Mouse (Mus musculus): ENCODE measurements around the gene Raly. TPM values are rescaled to one million over a fixed set of nuclear protein-coding genes. Genes with fewer than 3 reads are reported as not detected.
"Not testable (repeated sequence)": the region's sequence is repeated elsewhere in the genome, so short reads cannot be mapped to it uniquely, and the experiment has no call there.

Gene Raly
- polyA plus RNA-seq, 2 experiments: 65.0 to 385 TPM

DNA sequence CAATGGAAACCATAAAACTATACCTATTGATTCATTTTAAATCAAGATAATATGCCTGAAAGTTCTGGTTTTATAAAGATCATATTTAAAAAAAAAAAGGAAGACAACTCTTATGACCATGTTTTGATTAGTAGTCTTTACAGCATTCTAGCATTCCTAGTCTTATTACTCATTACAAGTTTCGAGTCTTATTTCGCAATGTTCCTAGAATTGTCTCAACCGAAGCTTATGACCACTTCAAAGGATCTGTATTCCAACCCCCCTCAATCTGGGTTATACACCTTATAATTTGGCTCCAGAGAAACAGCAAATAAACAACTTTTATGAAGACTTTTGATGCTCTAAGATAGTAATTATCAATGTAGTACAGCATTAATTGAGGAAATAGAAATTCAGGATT is 111.2 kb downstream of the Raly start:
- no peaks in the 10 kb centered on the region for H3K9me3 ChIP-seq (ENCODE audit: control insufficient read depth, low read length)
- H3K27me3 ChIP-seq (ENCODE audit: control insufficient read depth, insufficient read depth, low read length): no peaks in the 10 kb centered on the region
- 71% methylated on average over 3 of the region's 3 CpGs for WGBS
- no peak for DNase-seq (ENCODE audit: low spot score)
- H3K4me3 ChIP-seq (replicated peaks; ENCODE audit: low read length): no peak overlapping the region
- H3K4me2 ChIP-seq (replicated peaks; ENCODE audit: low read depth, low read length, severe bottlenecking): no peak overlapping the region
- ATAC-seq (ENCODE audit: low FRiP score, low read depth): no peak
- TF ChIP-seq POLR2A (IDR thresholded peaks at IDR 0.05; ENCODE audit: borderline replicate concordance, extremely low read depth, insufficient read depth, insufficient read length): no peak
- no peak overlapping the region for H3K27ac ChIP-seq (replicated peaks; ENCODE audit: low read depth, low read length)
- H3K4me1 ChIP-seq (ENCODE audit: control insufficient read depth, insufficient read depth, low read length): no peaks in the 10 kb centered on the region
- no peaks in the 10 kb centered on the region for H3K36me3 ChIP-seq (ENCODE audit: control insufficient read depth, insufficient read depth, low read length)
- no peak overlapping the region for H3K9ac ChIP-seq (ENCODE audit: low read depth, low read length, severe bottlenecking)

DNA sequence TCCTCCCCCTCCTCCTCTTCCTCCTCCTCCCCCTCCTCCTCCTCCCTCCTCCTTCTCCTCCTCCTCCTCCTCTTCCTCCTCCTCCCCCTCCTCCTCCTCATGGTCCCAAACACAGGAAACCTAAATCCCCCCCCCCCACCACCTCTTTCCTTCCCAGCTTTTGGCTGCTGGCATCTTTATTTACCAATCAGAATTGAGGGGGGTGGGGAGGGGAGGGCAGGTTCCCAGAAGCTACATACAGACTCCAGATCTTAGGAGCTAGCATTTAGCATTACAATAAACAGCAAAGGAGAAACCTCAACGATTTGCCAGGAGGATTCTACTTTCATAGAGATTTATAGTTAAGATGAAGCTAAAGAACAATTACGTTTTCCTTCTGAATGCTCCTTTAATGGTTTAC is 114.9 kb downstream of the Raly start:
- H3K4me3 ChIP-seq (replicated peaks; ENCODE audit: low read length): no peak overlapping the region
- ATAC-seq (ENCODE audit: low FRiP score, low read depth): no peak
- WGBS: 56% methylated on average over 2 of the region's 2 CpGs

DNA sequence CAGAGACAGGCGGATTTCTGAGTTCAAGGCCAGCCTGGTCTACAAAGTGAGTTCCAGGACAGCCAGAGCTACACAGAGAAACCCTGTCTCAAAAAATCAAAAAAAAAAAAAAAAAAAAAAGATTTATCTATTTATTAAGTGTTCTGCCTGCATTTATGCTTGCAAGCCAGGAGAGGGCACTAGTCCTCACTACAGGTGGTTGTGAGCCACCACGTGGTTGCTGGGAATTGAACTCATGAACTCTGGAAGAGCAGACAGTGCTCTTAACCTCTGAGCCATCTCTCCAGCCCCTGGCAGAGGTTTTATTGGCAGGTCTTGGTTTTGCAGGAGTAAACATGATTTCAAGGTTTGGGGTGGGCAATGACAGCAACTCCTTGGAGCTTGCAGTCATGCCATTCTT is 117.3 kb downstream of the Raly start:
- H3K27me3 ChIP-seq (ENCODE audit: control insufficient read depth, insufficient read depth, low read length); DNase-seq (ENCODE audit: low spot score); H3K4me3 ChIP-seq (replicated peaks; ENCODE audit: low read length); H3K36me3 ChIP-seq (ENCODE audit: control insufficient read depth, insufficient read depth, low read length); H3K9ac ChIP-seq (ENCODE audit: low read depth, low read length, severe bottlenecking); ATAC-seq (ENCODE audit: low FRiP score, low read depth); H3K27ac ChIP-seq (replicated peaks; ENCODE audit: low read depth, low read length); H3K9me3 ChIP-seq (ENCODE audit: control insufficient read depth, low read length); H3K4me1 ChIP-seq (ENCODE audit: control insufficient read depth, insufficient read depth, low read length); H3K4me2 ChIP-seq (replicated peaks; ENCODE audit: low read depth, low read length, severe bottlenecking): not testable (repeated sequence)
- 61% methylated on average over 2 of the region's 2 CpGs for WGBS

More for the DNA sequence above, 114.9 kb downstream of the Raly start:
- no peak for TF ChIP-seq POLR2A (IDR thresholded peaks at IDR 0.05; ENCODE audit: borderline replicate concordance, extremely low read depth, insufficient read depth, insufficient read length)
- Histone ChIP-seq H3K36me3 (ENCODE audit: control insufficient read depth, insufficient read depth, low read length) (no peaks in the 10 kb centered on the region), H3K27ac (replicated peaks; ENCODE audit: low read depth, low read length) (no peak overlapping the region), H3K27me3 (ENCODE audit: control insufficient read depth, insufficient read depth, low read length) (no peaks in the 10 kb centered on the region), H3K9me3 (ENCODE audit: control insufficient read depth, low read length) (no peaks in the 10 kb centered on the region), H3K4me1 (ENCODE audit: control insufficient read depth, insufficient read depth, low read length) (no peaks in the 10 kb centered on the region), H3K9ac (ENCODE audit: low read depth, low read length, severe bottlenecking) (no peak overlapping the region), H3K4me2 (replicated peaks; ENCODE audit: low read depth, low read length, severe bottlenecking) (no peak overlapping the region)
- no peak for DNase-seq (ENCODE audit: low spot score)

DNA sequence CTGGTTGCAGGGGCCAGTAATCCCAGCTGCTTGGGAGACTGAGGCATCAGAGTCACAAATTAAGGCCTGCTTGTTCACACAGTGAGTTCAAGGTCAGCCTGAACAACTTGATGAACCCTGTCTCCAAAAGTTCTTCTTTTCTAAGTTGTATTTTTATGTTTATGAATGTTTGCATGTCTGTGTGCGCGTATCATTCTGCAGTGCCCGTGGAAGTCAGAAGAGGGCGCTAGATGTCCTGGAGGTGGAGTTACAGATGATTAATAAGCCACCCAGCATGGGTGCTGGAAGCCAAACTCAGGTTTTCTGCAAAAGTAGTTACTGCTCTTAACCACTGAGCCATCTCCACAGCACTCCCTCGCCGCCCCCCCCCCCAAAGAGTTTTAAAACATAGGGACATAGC is 118.9 kb downstream of the Raly start:
- 79% methylated on average over 6 of the region's 6 CpGs for WGBS

GRCm38 (mm10) chr2:154915922-154916541 is 125.1 kb downstream of the Raly start:
- H3K9me3 ChIP-seq (ENCODE audit: control insufficient read depth, low read length): no peaks in the 10 kb centered on the region
- ATAC-seq (ENCODE audit: low FRiP score, low read depth) (no peak; the same call in 1 of the 2 replicates), DNase-seq (ENCODE audit: low spot score) (peak; percentile 51)
- H3K36me3 ChIP-seq (ENCODE audit: control insufficient read depth, insufficient read depth, low read length): no peaks in the 10 kb centered on the region
- WGBS: 24% methylated on average over 12 of the region's 12 CpGs
- H3K27ac ChIP-seq (replicated peaks; ENCODE audit: low read depth, low read length): no peak overlapping the region
- H3K9ac ChIP-seq (ENCODE audit: low read depth, low read length, severe bottlenecking): no peak overlapping the region
- H3K4me2 ChIP-seq (replicated peaks; ENCODE audit: low read depth, low read length, severe bottlenecking): no peak overlapping the region
- H3K27me3 ChIP-seq (ENCODE audit: control insufficient read depth, insufficient read depth, low read length): no peaks in the 10 kb centered on the region
- no peaks in the 10 kb centered on the region for H3K4me1 ChIP-seq (ENCODE audit: control insufficient read depth, insufficient read depth, low read length)
- no peak overlapping the region for H3K4me3 ChIP-seq (replicated peaks; ENCODE audit: low read length)
- no peak for TF ChIP-seq POLR2A (IDR thresholded peaks at IDR 0.05; ENCODE audit: borderline replicate concordance, extremely low read depth, insufficient read depth, insufficient read length)

More for the DNA sequence above, 118.9 kb downstream of the Raly start:
- Histone ChIP-seq H3K4me3 (replicated peaks; ENCODE audit: low read length) (no peak overlapping the region), H3K9me3 (ENCODE audit: control insufficient read depth, low read length) (no peaks in the 10 kb centered on the region), H3K27ac (replicated peaks; ENCODE audit: low read depth, low read length) (no peak overlapping the region), H3K27me3 (ENCODE audit: control insufficient read depth, insufficient read depth, low read length) (no peaks in the 10 kb centered on the region), H3K9ac (ENCODE audit: low read depth, low read length, severe bottlenecking) (no peak overlapping the region), H3K36me3 (ENCODE audit: control insufficient read depth, insufficient read depth, low read length) (no peaks in the 10 kb centered on the region), H3K4me1 (ENCODE audit: control insufficient read depth, insufficient read depth, low read length) (no peaks in the 10 kb centered on the region), H3K4me2 (replicated peaks; ENCODE audit: low read depth, low read length, severe bottlenecking) (no peak overlapping the region)
- ATAC-seq (ENCODE audit: low FRiP score, low read depth): no peak
- no peak for DNase-seq (ENCODE audit: low spot score)
- TF ChIP-seq POLR2A (IDR thresholded peaks at IDR 0.05; ENCODE audit: borderline replicate concordance, extremely low read depth, insufficient read depth, insufficient read length): no peak

DNA sequence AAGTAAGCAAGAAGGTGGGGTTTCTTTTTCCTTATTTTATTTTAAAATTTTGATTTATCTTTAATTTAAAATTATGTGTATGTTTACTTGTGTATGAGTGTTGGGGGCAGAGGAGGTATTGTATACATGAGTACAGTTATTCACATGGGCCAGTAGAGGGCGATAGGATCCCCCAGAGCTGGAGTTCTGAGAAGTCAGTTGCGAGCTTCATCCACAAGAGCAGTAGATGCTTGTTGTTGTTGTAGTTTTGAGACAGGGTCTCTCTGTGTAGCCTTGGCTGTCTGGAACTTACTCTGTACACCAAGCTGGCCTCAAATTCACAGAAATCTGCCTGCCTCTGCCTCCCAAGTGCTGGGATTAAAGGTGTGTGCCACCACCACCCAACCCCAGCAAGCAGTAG is 125.7 kb downstream of the Raly start:
- Histone ChIP-seq H3K27me3 (ENCODE audit: control insufficient read depth, insufficient read depth, low read length) (no peaks in the 10 kb centered on the region), H3K4me2 (replicated peaks; ENCODE audit: low read depth, low read length, severe bottlenecking) (no peak overlapping the region), H3K4me3 (replicated peaks; ENCODE audit: low read length) (no peak overlapping the region), H3K4me1 (ENCODE audit: control insufficient read depth, insufficient read depth, low read length) (no peaks in the 10 kb centered on the region), H3K27ac (replicated peaks; ENCODE audit: low read depth, low read length) (no peak overlapping the region), H3K9me3 (ENCODE audit: control insufficient read depth, low read length) (no peaks in the 10 kb centered on the region), H3K9ac (ENCODE audit: low read depth, low read length, severe bottlenecking) (no peak overlapping the region), H3K36me3 (ENCODE audit: control insufficient read depth, insufficient read depth, low read length) (no peaks in the 10 kb centered on the region)
- WGBS: 14% methylated on average over 2 of the region's 2 CpGs
- TF ChIP-seq POLR2A (IDR thresholded peaks at IDR 0.05; ENCODE audit: borderline replicate concordance, extremely low read depth, insufficient read depth, insufficient read length): no peak
- ATAC-seq (ENCODE audit: low FRiP score, low read depth): no peak; the same call in 1 of the 2 replicates
- DNase-seq (ENCODE audit: low spot score): peak; percentile 24

Other genes with a start within 250 kb of the Raly start
- 0.48 and 0.59 TPM in 2 replicates for gene 1700003F12Rik, start 244.0 kb upstream of the Raly start, polyA plus RNA-seq (2012; rRNA removed)
- 0.91 and 1.4 TPM in 2 replicates for gene 1700003F12Rik, start 244.0 kb upstream of the Raly start, polyA plus RNA-seq (2014; fragmentation: Nextera tagmentation; extraction: Ambion mirVana)
- 0.09 TPM in 1 of 2 replicates, not detected in the other for gene Actl10, start 239.3 kb upstream of the Raly start, polyA plus RNA-seq (2012; rRNA removed)
- gene Actl10, start 239.3 kb upstream of the Raly start, polyA plus RNA-seq (2014; fragmentation: Nextera tagmentation; extraction: Ambion mirVana): 0.21 and 0.30 TPM in 2 replicates
- gene Necab3, start 232.2 kb upstream of the Raly start, polyA plus RNA-seq (2012; rRNA removed): 6.7 and 8.0 TPM in 2 replicates
- 3.8 and 3.9 TPM in 2 replicates for gene Necab3, start 232.2 kb upstream of the Raly start, polyA plus RNA-seq (2014; fragmentation: Nextera tagmentation; extraction: Ambion mirVana)
- gene E2f1, start 221.2 kb upstream of the Raly start, polyA plus RNA-seq (2012; rRNA removed): 38.3 and 41.8 TPM in 2 replicates
- gene E2f1, start 221.2 kb upstream of the Raly start, polyA plus RNA-seq (2014; fragmentation: Nextera tagmentation; extraction: Ambion mirVana): 9.3 and 9.4 TPM in 2 replicates
- 20.6 and 21.2 TPM in 2 replicates for gene Pxmp4, start 187.4 kb upstream of the Raly start, polyA plus RNA-seq (2012; rRNA removed)
- 27.0 and 27.6 TPM in 2 replicates for gene Pxmp4, start 187.4 kb upstream of the Raly start, polyA plus RNA-seq (2014; fragmentation: Nextera tagmentation; extraction: Ambion mirVana)
- gene Zfp341, start 177.8 kb upstream of the Raly start, polyA plus RNA-seq (2012; rRNA removed): 7.1 and 8.9 TPM in 2 replicates
- gene Zfp341, start 177.8 kb upstream of the Raly start, polyA plus RNA-seq (2014; fragmentation: Nextera tagmentation; extraction: Ambion mirVana): 0.98 and 1.1 TPM in 2 replicates
- 0.16 and 0.58 TPM in 2 replicates for gene 4930519P11Rik, start 177.7 kb upstream of the Raly start, polyA plus RNA-seq (2012; rRNA removed)
- 0.46 TPM in 1 of 2 replicates, not detected in the other for gene 4930519P11Rik, start 177.7 kb upstream of the Raly start, polyA plus RNA-seq (2014; fragmentation: Nextera tagmentation; extraction: Ambion mirVana)
- gene Chmp4b, start 139.4 kb upstream of the Raly start, polyA plus RNA-seq (2012; rRNA removed): 177 and 206 TPM in 2 replicates
- gene Chmp4b, start 139.4 kb upstream of the Raly start, polyA plus RNA-seq (2014; fragmentation: Nextera tagmentation; extraction: Ambion mirVana): 20.7 and 20.9 TPM in 2 replicates
- gene Gm14214, start 21.1 kb upstream of the Raly start, polyA plus RNA-seq (2012; rRNA removed): not detected in 2 replicates
- not detected in 2 replicates for gene Gm14214, start 21.1 kb upstream of the Raly start, polyA plus RNA-seq (2014; fragmentation: Nextera tagmentation; extraction: Ambion mirVana)
- gene a, start 306 bp downstream of the Raly start, polyA plus RNA-seq (2012; rRNA removed): 27.6 and 54.5 TPM in 2 replicates
- 17.8 and 19.9 TPM in 2 replicates for gene a, start 306 bp downstream of the Raly start, polyA plus RNA-seq (2014; fragmentation: Nextera tagmentation; extraction: Ambion mirVana)
- 47.3 and 73.6 TPM in 2 replicates for gene Eif2s2, start 101.8 kb downstream of the Raly start, polyA plus RNA-seq (2012; rRNA removed)
- 111 and 116 TPM in 2 replicates for gene Eif2s2, start 101.8 kb downstream of the Raly start, polyA plus RNA-seq (2014; fragmentation: Nextera tagmentation; extraction: Ambion mirVana)
- gene Gm14226, start 227.2 kb downstream of the Raly start, polyA plus RNA-seq (2012; rRNA removed): 17.4 and 17.7 TPM in 2 replicates
- 5.7 and 6.3 TPM in 2 replicates for gene Gm14226, start 227.2 kb downstream of the Raly start, polyA plus RNA-seq (2014; fragmentation: Nextera tagmentation; extraction: Ambion mirVana)